Mouse (Mus musculus) embryonic fibroblast, embryonic 13.5 days (primary cell): ENCODE data around the gene Efna2.

Experiments
- CTCF ChIP-seq: IDR thresholded peaks from 2 replicates; pipeline ENCODE4 v1.5.1; 2011; ENCODE audit warnings: mild to moderate bottlenecking, control low read depth, low read length, moderate library complexity, borderline replicate concordance; ENCODE audit not compliant: insufficient read depth
- POLR2A ChIP-seq: IDR thresholded peaks from 2 replicates; pipeline ENCODE4 v1.6.1; 2011; ENCODE audit warnings: low read depth, mild to moderate bottlenecking, control low read depth, low read length, moderate library complexity

DNA sequence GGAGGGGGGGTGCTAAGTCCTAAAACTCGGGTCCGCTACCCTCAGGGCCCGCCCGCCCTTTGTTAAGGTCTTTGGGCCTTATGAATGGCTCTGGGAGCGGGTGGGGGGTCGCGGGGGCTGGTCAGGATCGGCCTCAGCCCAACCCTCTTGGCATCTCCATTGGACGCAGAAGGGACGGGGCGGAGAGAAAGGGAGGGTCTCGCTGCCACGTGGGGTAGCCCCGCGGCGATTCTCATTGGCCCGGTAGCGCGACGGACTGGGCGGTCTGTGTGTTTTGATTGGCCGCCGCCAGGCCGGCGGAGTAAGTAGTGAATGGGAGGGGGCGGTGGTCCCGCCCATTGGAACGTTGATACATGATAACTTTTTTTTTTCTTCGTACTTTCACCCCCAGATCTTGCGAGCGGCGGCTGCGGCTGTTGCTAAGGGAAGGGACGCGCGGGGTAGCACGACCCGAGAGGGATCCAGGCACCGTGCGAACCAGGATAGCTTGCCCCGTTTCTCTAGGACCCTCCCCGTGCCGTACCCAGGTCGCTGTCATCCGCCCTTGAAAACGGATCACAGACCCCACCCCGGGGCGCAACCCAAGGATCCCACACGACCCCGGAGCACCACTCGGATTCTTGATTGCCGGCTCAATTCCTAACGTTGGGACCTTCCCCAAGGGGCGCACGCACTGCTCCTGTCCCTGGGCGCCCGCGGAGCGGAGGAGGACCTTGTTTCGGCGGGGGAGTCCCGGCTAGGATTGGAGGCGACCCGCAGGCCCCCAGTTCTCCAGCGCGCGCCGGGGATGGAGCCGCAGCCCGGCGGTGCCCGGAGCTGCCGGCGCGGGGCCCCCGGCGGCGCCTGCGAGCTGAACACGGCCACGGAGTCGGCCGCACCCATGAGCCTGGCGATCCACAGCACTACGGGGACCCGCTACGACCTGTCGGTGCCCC is 29.7 kb upstream of the Efna2 start:
- TF ChIP-seq CTCF (no peak), POLR2A (peak; percentile 97)
